Mouse (Mus musculus) small intestine, adult 2 months (tissue): ENCODE results near the gene Atn1.

ENCODE experiments used
- CTCF ChIP-seq: fragments of 200-500 bp; IDR thresholded peaks from 2 replicates; pipeline ENCODE4 v1.5.1; 2012; ENCODE audit warnings: low read depth, mild to moderate bottlenecking, control low read depth, inconsistent platforms, low read length, moderate library complexity, mixed read lengths; ENCODE audit not compliant: insufficient replicate concordance, insufficient read length; ENCODE audit errors: extremely low read depth
- POLR2A ChIP-seq: fragments of 200-500 bp; IDR thresholded peaks from 2 replicates; pipeline ENCODE4 v1.6.1; 2012; ENCODE audit warnings: low read depth, mild to moderate bottlenecking, control low read depth, inconsistent platforms, low read length, moderate library complexity

- no peak for TF ChIP-seq CTCF
- no peak for TF ChIP-seq POLR2A
These were observed 12.7 kb downstream of the Atn1 start for GRCm38 (mm10) chr6:124743647-124744046.
